Mouse (Mus musculus): Measurements from ENCODE around the gene Gm21913. TPM values are rescaled to one million over a fixed set of nuclear protein-coding genes. Genes with fewer than 3 reads are reported as not detected.
"Not testable (repeated sequence)": the region's sequence is repeated elsewhere in the genome, so short reads cannot be mapped to it uniquely, and the experiment has no call there.

Gm21913 gene
- polyA plus RNA-seq (2015; fragmentation: Nextera tagmentation; extraction: Ambion mirVana) = not detected in 2 replicates

DNA sequence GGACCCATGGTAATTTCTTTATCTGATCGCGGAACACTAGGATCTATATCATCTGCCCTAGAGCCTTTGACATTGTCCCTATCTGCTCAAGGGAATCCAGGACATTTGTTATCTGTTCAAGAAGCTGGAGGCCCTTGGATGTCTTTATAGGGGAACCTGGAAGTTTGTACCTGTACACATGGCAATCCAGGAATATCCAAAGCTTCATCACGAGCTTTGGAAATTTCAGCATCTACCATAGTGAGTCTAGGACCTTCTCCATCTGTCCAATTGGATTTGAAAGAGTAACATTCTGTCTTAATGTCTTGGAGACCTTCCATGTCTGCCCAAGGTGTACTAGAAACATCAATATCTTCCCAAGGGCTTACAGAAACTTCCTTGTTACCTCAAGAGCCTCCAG, at the start of gene Gm21913:
Gm21913 (plus strand) TSS at position 301 of the 400 bp plus-strand sequence.
- no CpG with 5 or more reads among the region's 3 CpGs for WGBS (ENCODE audit: insufficient replicate concordance)
- not testable (repeated sequence) for H3K4me2 ChIP-seq; H3K36me3 ChIP-seq (replicated peaks); H3K4me1 ChIP-seq (replicated peaks); H3K27me3 ChIP-seq; H3K9me3 ChIP-seq (replicated peaks); ATAC-seq (ENCODE audit: insufficient read depth); H3K27ac ChIP-seq (replicated peaks); H3K9ac ChIP-seq; H3K4me3 ChIP-seq (replicated peaks)

Other genes with a start within 250 kb of the Gm21913 start
- gene Gm29110, start 153.4 kb upstream of the Gm21913 start, polyA plus RNA-seq (2015; fragmentation: Nextera tagmentation; extraction: Ambion mirVana) = not detected in 2 replicates

Measured in liver, embryonic 15.5 days (tissue).